Mouse (Mus musculus): ENCODE data around the gene Vps13d. TPM values are rescaled to one million over a fixed set of nuclear protein-coding genes. Genes with fewer than 3 reads are reported as not detected.

Vps13d gene
- polyA plus RNA-seq, 1 experiment from 2014 or later, result 15.2 TPM

GRCm38 (mm10) chr4:144972948-144973720 lies 221.7 kb downstream of the Vps13d start:
- DNase-seq (ENCODE audit: low spot score), result no peak
- H3K4me1 ChIP-seq (replicated peaks; ENCODE audit: control insufficient read depth, insufficient read depth, low read length), result no peaks in the 10 kb centered on the region
- H3K36me3 ChIP-seq (ENCODE audit: control insufficient read depth, insufficient read depth, low read length), result no peaks in the 10 kb centered on the region
- no peak overlapping the region for H3K4me3 ChIP-seq (ENCODE audit: low read depth, low read length)
- no peak overlapping the region for H3K27ac ChIP-seq (ENCODE audit: low read depth, low read length)
- H3K27me3 ChIP-seq (ENCODE audit: control insufficient read depth, insufficient read depth, low read length), result no peaks in the 10 kb centered on the region
- H3K4me2 ChIP-seq (replicated peaks; ENCODE audit: low read depth, low read length), result no peak overlapping the region
- no peak for ATAC-seq (ENCODE audit: low FRiP score)
- H3K9ac ChIP-seq (ENCODE audit: low read depth, low read length), result no peak overlapping the region
- no peaks in the 10 kb centered on the region for H3K9me3 ChIP-seq (ENCODE audit: control insufficient read depth, low read length)
- WGBS, result 84% methylated on average over 6 of the region's 6 CpGs

GRCm38 (mm10) chr4:144971048-144971447 lies 223.8 kb downstream of the Vps13d start:
- no peaks in the 10 kb centered on the region for H3K4me1 ChIP-seq (replicated peaks; ENCODE audit: control insufficient read depth, insufficient read depth, low read length)
- no peak overlapping the region for H3K4me2 ChIP-seq (replicated peaks; ENCODE audit: low read depth, low read length)
- no peak overlapping the region for H3K9ac ChIP-seq (ENCODE audit: low read depth, low read length)
- DNase-seq (ENCODE audit: low spot score) (no peak), ATAC-seq (ENCODE audit: low FRiP score) (no peak)
- H3K4me3 ChIP-seq (ENCODE audit: low read depth, low read length), result no peak overlapping the region
- H3K9me3 ChIP-seq (ENCODE audit: control insufficient read depth, low read length), result no peaks in the 10 kb centered on the region
- WGBS, result 88% methylated on average over 2 of the region's 2 CpGs
- H3K27me3 ChIP-seq (ENCODE audit: control insufficient read depth, insufficient read depth, low read length), result no peaks in the 10 kb centered on the region
- no peaks in the 10 kb centered on the region for H3K36me3 ChIP-seq (ENCODE audit: control insufficient read depth, insufficient read depth, low read length)
- H3K27ac ChIP-seq (ENCODE audit: low read depth, low read length), result no peak overlapping the region

GRCm38 (mm10) chr4:144969030-144969429 lies 225.8 kb downstream of the Vps13d start:
- H3K4me1 ChIP-seq (replicated peaks; ENCODE audit: control insufficient read depth, insufficient read depth, low read length), result no peaks in the 10 kb centered on the region
- H3K27me3 ChIP-seq (ENCODE audit: control insufficient read depth, insufficient read depth, low read length), result no peaks in the 10 kb centered on the region
- no peak overlapping the region for H3K4me2 ChIP-seq (replicated peaks; ENCODE audit: low read depth, low read length)
- DNase-seq (ENCODE audit: low spot score), result no peak
- H3K27ac ChIP-seq (ENCODE audit: low read depth, low read length), result no peak overlapping the region
- no peak for ATAC-seq (ENCODE audit: low FRiP score)
- 81% methylated on average over 6 of the region's 6 CpGs for WGBS
- no peak overlapping the region for H3K4me3 ChIP-seq (ENCODE audit: low read depth, low read length)
- no peak overlapping the region for H3K9ac ChIP-seq (ENCODE audit: low read depth, low read length)
- no peaks in the 10 kb centered on the region for H3K36me3 ChIP-seq (ENCODE audit: control insufficient read depth, insufficient read depth, low read length)
- no peaks in the 10 kb centered on the region for H3K9me3 ChIP-seq (ENCODE audit: control insufficient read depth, low read length)

GRCm38 (mm10) chr4:144968371-144968770 lies 226.4 kb downstream of the Vps13d start:
- no peak overlapping the region for H3K27ac ChIP-seq (ENCODE audit: low read depth, low read length)
- H3K4me3 ChIP-seq (ENCODE audit: low read depth, low read length), result no peak overlapping the region
- no peaks in the 10 kb centered on the region for H3K4me1 ChIP-seq (replicated peaks; ENCODE audit: control insufficient read depth, insufficient read depth, low read length)
- H3K9ac ChIP-seq (ENCODE audit: low read depth, low read length), result no peak overlapping the region
- WGBS, result 90% methylated on average over 3 of the region's 3 CpGs
- no peak for ATAC-seq (ENCODE audit: low FRiP score)
- H3K9me3 ChIP-seq (ENCODE audit: control insufficient read depth, low read length), result no peaks in the 10 kb centered on the region
- no peak overlapping the region for H3K4me2 ChIP-seq (replicated peaks; ENCODE audit: low read depth, low read length)
- DNase-seq (ENCODE audit: low spot score), result no peak
- H3K27me3 ChIP-seq (ENCODE audit: control insufficient read depth, insufficient read depth, low read length), result no peaks in the 10 kb centered on the region
- no peaks in the 10 kb centered on the region for H3K36me3 ChIP-seq (ENCODE audit: control insufficient read depth, insufficient read depth, low read length)

- WGBS, result 83% methylated on average over 2 of the region's 2 CpGs
- no peak overlapping the region for H3K4me2 ChIP-seq (replicated peaks; ENCODE audit: low read depth, low read length)
- H3K4me3 ChIP-seq (ENCODE audit: low read depth, low read length), result no peak overlapping the region
- H3K9ac ChIP-seq (ENCODE audit: low read depth, low read length), result no peak overlapping the region
- H3K36me3 ChIP-seq (ENCODE audit: control insufficient read depth, insufficient read depth, low read length), result no peaks in the 10 kb centered on the region
- DNase-seq (ENCODE audit: low spot score) (no peak), ATAC-seq (ENCODE audit: low FRiP score) (no peak)
- no peaks in the 10 kb centered on the region for H3K27me3 ChIP-seq (ENCODE audit: control insufficient read depth, insufficient read depth, low read length)
- no peaks in the 10 kb centered on the region for H3K4me1 ChIP-seq (replicated peaks; ENCODE audit: control insufficient read depth, insufficient read depth, low read length)
- no peaks in the 10 kb centered on the region for H3K9me3 ChIP-seq (ENCODE audit: control insufficient read depth, low read length)
- H3K27ac ChIP-seq (ENCODE audit: low read depth, low read length), result no peak overlapping the region
These were observed 229.6 kb downstream of the Vps13d start for GRCm38 (mm10) chr4:144965255-144965654.

DNA sequence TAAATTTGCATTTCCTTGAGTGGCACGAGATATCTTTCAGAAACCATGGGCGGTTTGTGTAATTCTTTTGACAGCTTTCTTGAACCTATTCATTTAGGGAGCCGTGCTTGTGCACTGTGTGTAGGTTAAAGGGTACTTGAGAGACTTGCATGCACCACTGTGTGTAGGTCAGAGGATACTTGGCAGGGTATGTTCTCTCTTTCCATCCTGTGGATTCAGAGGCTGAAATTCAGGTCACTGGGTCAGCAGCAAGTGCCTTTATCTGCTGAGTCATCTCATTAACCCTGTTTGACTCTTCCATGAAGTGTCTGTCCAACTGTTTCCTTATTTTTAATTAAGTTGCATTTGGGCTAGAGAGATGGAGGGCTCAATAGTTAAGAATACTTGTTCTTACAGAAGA lies 233.1 kb downstream of the Vps13d start:
- 81% methylated on average over 3 of the region's 3 CpGs for WGBS
- no peak for ATAC-seq (ENCODE audit: low FRiP score)
- no peaks in the 10 kb centered on the region for H3K9me3 ChIP-seq (ENCODE audit: control insufficient read depth, low read length)
- no peaks in the 10 kb centered on the region for H3K4me1 ChIP-seq (replicated peaks; ENCODE audit: control insufficient read depth, insufficient read depth, low read length)
- H3K9ac ChIP-seq (ENCODE audit: low read depth, low read length), result no peak overlapping the region
- no peaks in the 10 kb centered on the region for H3K36me3 ChIP-seq (ENCODE audit: control insufficient read depth, insufficient read depth, low read length)
- H3K27me3 ChIP-seq (ENCODE audit: control insufficient read depth, insufficient read depth, low read length), result no peaks in the 10 kb centered on the region
- H3K4me3 ChIP-seq (ENCODE audit: low read depth, low read length), result no peak overlapping the region
- no peak overlapping the region for H3K4me2 ChIP-seq (replicated peaks; ENCODE audit: low read depth, low read length)
- no peak for DNase-seq (ENCODE audit: low spot score)
- no peak overlapping the region for H3K27ac ChIP-seq (ENCODE audit: low read depth, low read length)

- H3K27ac ChIP-seq (ENCODE audit: low read depth, low read length), result no peak overlapping the region
- no peaks in the 10 kb centered on the region for H3K4me1 ChIP-seq (replicated peaks; ENCODE audit: control insufficient read depth, insufficient read depth, low read length)
- no peaks in the 10 kb centered on the region for H3K36me3 ChIP-seq (ENCODE audit: control insufficient read depth, insufficient read depth, low read length)
- no peaks in the 10 kb centered on the region for H3K9me3 ChIP-seq (ENCODE audit: control insufficient read depth, low read length)
- ATAC-seq (ENCODE audit: low FRiP score) (no peak), DNase-seq (ENCODE audit: low spot score) (no peak)
- no peak overlapping the region for H3K4me2 ChIP-seq (replicated peaks; ENCODE audit: low read depth, low read length)
- H3K27me3 ChIP-seq (ENCODE audit: control insufficient read depth, insufficient read depth, low read length), result no peaks in the 10 kb centered on the region
- H3K9ac ChIP-seq (ENCODE audit: low read depth, low read length), result no peak overlapping the region
- no peak overlapping the region for H3K4me3 ChIP-seq (ENCODE audit: low read depth, low read length)
- WGBS, result 94% methylated on average over 4 of the region's 4 CpGs
These were observed 233.6 kb downstream of the Vps13d start for GRCm38 (mm10) chr4:144961232-144961631.

DNA sequence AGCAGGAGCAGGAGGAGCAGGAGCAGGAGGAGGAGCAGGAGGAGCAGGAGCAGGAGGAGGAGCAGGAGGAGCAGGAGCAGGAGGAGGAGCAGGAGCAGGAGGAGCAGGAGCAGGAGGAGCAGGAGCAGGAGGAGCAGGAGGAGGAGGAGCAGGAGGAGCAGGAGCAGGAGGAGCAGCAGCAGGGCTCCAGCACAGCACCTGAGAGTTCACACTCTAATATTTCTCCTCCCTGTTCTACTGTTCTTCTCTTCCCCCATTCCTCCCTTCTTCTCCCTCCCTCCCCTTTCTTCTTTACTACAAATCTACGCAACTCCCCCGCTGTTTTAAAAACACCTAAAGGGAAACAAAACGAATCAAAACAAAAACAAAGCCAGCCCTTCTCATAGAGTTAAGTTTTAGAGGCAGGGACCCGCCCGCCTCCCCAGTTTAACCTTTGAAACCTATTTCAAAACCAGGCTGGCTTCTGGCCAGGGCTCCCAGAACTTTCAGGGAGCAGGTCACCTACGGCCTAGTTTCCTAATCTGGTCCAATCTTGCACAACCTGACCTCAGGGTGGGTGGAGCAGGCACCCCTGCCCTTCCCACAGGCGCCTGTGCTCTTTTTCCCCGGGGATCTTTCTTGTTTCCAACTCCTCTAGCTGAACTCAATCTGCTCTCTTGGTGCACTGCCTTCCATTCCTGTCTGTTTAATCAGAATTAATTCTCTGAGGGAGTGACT lies 234.5 kb downstream of the Vps13d start:
- H3K9ac ChIP-seq (ENCODE audit: low read depth, low read length), result no peak overlapping the region
- H3K4me3 ChIP-seq (ENCODE audit: low read depth, low read length), result no peak overlapping the region
- no peaks in the 10 kb centered on the region for H3K4me1 ChIP-seq (replicated peaks; ENCODE audit: control insufficient read depth, insufficient read depth, low read length)
- WGBS, result 57% methylated on average over 8 of the region's 8 CpGs
- DNase-seq (ENCODE audit: low spot score), result no peak
- H3K36me3 ChIP-seq (ENCODE audit: control insufficient read depth, insufficient read depth, low read length), result no peaks in the 10 kb centered on the region
- H3K27ac ChIP-seq (ENCODE audit: low read depth, low read length), result no peak overlapping the region
- no peak overlapping the region for H3K4me2 ChIP-seq (replicated peaks; ENCODE audit: low read depth, low read length)
- no peak for ATAC-seq (ENCODE audit: low FRiP score)
- H3K27me3 ChIP-seq (ENCODE audit: control insufficient read depth, insufficient read depth, low read length), result no peaks in the 10 kb centered on the region
- no peaks in the 10 kb centered on the region for H3K9me3 ChIP-seq (ENCODE audit: control insufficient read depth, low read length)

DNA sequence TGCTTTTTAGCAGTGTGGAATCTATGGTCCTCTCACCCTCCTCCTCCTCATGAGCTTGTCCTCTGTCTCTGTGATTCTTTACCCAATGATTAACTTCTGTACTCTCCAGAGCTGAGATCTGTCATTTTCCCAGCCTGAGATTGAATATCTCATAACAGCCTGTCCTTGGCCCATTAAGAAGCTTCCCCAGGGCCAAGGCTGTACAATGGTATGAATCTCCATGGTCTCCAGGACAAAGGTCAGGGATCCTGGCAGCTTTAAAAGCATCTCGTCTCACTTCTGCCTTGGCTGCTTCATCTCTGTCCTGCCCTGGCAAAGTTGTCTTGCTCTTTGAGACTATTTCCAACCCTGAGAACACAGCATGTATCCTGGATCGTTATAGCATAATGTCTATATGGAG lies 237.1 kb downstream of the Vps13d start:
- no peaks in the 10 kb centered on the region for H3K4me1 ChIP-seq (replicated peaks; ENCODE audit: control insufficient read depth, insufficient read depth, low read length)
- no peak for DNase-seq (ENCODE audit: low spot score)
- no peak for ATAC-seq (ENCODE audit: low FRiP score)
- H3K9ac ChIP-seq (ENCODE audit: low read depth, low read length), result no peak overlapping the region
- H3K4me3 ChIP-seq (ENCODE audit: low read depth, low read length), result no peak overlapping the region
- no peaks in the 10 kb centered on the region for H3K27me3 ChIP-seq (ENCODE audit: control insufficient read depth, insufficient read depth, low read length)
- H3K4me2 ChIP-seq (replicated peaks; ENCODE audit: low read depth, low read length), result no peak overlapping the region
- 75% methylated on average over 2 of the region's 2 CpGs for WGBS
- no peak overlapping the region for H3K27ac ChIP-seq (ENCODE audit: low read depth, low read length)
- no peaks in the 10 kb centered on the region for H3K36me3 ChIP-seq (ENCODE audit: control insufficient read depth, insufficient read depth, low read length)
- H3K9me3 ChIP-seq (ENCODE audit: control insufficient read depth, low read length), result no peaks in the 10 kb centered on the region
